Mouse (Mus musculus) kidney, postnatal 4 days (tissue): ENCODE results near the gene Cep290.

Experiments
- DNase-seq, 2 experiments: peaks; one replicate each; pipeline ENCODE4 v3.0.0; 2021; ENCODE audit warnings: mixed read lengths in 2 of 2

Gene Cep290

GRCm38 (mm10) chr10:100598339-100598738 is 111.0 kb downstream of the Cep290 start:
- DNase-seq: no peak

GRCm38 (mm10) chr10:100603511-100603910 is 116.2 kb downstream of the Cep290 start:
- no peak for DNase-seq

DNA sequence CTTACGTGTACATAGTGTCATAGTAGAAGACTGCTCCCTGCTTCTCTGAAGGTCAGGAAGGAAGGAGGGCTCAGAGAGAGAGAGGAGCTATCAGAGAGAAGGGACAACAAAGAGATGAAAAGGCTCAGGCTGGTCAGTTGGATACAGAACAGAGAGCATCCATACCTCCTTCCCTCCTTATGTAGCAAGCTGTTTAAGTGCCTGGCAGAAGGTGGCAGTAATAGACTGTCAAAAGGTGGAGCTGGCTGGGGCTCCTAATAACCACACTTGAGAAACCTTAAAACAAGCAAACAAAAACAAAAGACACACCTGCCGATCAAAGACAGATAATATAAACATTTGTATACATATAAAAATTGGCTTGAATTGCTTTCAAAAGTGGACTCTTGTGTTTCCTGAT is 116.9 kb downstream of the Cep290 start:
- DNase-seq: no peak

DNA sequence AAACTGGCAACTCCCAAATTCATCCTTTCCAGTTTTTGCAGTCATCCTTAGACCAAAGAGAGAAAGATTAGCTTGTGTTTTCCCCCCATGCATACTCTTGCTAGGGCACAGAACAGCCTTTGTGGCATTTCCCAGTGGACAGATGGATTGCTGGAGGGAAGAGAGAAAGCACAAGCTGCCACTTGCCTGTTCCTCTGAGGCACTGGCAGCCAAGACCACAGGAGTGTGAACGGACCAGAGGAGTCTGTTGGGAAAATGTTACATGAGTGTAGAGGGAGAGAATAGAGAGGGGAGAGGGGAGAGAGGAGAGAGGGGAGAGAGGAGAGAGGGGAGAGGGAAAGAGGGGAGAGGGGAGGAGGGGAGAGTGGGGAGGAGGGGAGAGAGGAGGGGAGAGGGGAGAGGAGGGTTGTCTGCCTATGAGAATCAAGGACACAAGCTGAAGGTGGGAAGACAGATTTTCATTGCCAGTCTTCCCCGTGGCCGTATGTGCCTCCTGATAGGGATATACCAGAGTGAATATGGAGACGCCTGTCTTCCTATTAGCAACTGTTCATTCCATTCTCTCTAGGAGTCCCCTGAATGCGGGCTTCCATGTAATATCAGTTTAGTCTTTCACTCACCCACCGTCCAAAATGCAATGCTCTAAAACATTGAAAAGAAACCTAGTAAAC is 130.0 kb downstream of the Cep290 start:
- DNase-seq: no peak

DNA sequence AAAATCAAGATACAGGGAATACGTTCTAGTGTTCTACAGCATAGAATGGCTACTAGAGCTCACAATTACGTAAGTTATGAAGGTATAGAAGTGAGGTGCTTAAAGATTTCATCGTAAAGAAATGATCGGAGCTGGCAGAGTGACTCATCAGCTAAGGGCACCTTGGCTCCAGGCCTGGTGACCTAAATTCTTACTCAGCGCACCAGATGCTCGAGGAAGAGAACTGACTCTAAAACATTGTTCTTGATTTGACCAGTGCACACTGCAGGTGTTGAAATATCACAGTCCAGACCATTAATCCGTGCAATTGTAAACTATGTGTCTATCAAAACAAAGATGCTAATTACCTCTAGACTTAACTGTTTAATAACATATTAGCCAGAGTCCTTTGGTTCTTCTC is 132.1 kb downstream of the Cep290 start:
- DNase-seq: no peak

GRCm38 (mm10) chr10:100620040-100620439 is 132.7 kb downstream of the Cep290 start:
- DNase-seq: no peak

DNA sequence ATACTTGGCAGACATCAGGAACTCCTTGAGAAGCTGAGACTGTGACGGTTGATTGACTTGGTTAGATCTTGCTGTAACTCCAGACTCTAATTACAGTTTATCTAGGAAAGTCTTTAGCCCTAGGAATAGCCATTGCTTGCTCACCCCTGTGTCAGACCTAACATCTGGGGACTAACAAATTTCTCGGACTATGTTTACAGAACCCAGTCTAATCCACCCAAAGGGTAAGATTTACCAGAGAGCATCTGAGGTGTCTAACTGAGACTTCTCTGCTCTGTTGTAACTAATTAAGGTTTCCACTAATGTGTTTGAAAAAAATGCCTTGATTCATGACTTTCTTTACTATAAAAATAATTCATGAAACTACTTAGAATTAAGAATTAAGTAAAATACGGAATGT is 135.1 kb downstream of the Cep290 start:
- no peak for DNase-seq
